Mouse (Mus musculus) 416B (cell line): ENCODE results near the gene Dcaf1.

Experiments used
- DNase-seq: peaks from one replicate; pipeline ENCODE4 v3.0.0; 2011; ENCODE audit warnings: low read depth

Dcaf1 gene

DNA sequence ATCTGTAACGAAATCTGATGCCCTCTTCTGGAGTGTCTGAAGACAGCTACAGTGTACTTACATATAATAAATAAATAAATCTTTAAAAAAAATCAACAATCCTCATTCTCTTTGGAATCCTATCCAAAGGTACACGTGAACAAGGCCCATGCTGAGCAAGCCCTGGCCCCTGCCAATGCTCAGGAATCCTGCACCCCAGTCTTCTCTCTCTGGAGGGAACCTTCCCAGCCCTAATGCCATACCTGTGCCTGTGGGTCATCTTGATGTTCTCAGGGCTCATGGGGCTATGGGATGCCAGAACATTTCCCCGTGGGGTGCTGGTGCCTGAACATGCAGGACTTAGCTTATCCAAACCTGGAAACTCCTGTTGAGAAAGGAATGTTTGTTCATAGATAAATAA lies 86.5 kb downstream of the Dcaf1 start:
- DNase-seq: no peak

GRCm38 (mm10) chr9:106908715-106909114 lies 87.0 kb downstream of the Dcaf1 start:
- DNase-seq: peak; percentile 87

DNA sequence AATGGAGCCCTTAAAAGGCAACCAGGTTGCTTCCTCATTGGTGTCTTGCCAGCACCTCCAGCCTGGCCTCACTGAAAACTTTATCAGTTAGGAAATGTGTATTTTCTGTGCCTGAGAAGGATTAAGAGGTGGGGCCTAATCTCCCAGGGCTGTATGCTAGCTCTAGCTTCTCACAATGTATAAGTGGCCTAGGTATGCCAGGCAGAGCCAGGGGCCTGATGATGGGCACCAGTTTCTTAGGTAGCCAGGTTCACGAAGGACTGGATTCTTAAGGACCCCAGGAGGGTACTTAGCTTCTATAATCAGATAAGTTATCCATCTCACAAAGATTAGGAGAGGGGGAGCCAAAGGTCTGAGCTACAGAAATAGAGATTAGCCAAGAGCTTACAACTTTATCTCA lies 90.0 kb downstream of the Dcaf1 start:
- no peak for DNase-seq

DNA sequence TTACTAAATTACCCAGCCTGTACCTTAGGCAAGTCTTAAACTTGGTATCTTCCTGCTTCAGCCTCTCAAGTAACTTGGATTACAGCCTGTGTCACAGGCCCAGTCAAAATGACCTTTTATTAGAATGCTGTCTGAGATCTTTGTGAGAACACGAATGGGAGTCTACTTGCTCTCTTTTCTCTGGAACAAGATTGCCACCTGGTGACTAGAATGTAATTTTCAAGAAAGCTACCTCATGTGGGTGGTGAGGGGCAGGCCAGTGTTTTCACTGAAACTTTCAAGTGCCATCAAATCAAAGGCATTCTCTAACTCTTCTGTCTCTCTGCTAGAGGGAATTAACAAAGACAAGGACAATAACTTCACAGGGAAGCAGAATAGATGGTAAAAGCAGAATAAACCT lies 92.1 kb downstream of the Dcaf1 start:
- DNase-seq: peak; percentile 58

DNA sequence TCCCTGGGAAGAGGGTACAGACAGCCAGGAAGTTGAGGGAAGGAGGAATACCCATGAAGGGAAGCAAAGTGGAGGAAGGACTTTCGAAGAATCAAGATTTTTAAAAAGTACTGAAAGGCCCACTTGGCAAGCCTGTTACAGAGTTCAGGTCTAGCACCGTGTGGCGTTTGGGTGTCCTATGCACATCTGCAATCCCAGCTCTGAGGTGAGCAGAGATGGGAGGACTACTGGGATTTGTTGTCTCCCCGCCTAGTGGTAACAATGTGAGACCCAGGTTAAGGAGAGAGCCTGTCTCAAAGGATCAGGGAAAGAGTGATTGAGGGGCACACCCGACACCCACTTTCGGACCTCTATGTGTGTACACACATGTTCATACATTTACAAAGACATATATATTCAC lies 93.2 kb downstream of the Dcaf1 start:
- no peak for DNase-seq
